Mouse (Mus musculus) monocyte, adult 2 months (primary cell): ENCODE data around the gene Il10ra.
A peak's percentile ranks its signal among the peaks of the same experiment; 100 is the strongest.

ENCODE experiments used
- DNase-seq, 2 experiments: peaks; one replicate each; pipeline ENCODE4 v3.0.0; 2022; ENCODE audit warnings: low spot score in 2 of 2, low read depth in 1 of 2

Il10ra gene

DNA sequence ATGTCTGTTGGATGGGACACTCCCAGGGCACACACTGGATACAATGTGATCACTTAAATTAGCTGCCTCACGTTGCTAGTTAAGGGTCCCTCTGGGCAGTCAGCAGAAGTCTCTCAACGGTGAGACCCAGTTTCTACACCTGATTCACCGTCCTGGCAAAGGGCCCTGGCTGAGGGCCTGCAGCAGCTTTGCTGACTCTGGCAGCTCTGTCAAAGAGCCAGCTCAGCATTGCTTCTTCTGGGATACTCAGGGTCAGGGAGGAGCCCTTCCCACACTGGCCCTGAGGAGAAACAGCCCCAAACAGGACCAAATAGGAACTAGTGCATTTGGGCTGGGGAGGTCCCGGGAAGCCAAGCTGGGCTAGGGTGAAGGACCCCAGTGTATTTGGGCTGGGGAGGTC lies 7.5 kb downstream of the Il10ra start:
- no peak for DNase-seq

DNA sequence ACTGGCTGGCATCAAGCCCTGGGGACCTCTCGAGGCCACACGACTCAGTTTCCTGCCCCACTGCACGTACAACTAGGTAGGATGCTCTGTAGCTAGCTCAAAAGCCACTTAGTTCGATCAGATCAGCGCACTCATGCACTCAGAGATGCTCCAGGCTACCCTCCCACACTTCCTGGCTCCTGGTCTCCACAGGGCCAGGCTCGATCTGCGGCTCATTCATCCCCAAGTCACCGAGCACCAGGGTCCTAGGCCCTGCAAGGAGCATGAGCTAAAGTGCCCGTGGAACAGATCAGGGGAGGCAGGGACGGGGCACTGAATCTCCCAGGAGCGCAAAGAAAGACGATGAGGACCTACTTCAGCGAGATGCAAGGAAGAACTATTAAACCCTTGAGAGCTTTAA lies 9.9 kb downstream of the Il10ra start:
- no peak for DNase-seq

DNA sequence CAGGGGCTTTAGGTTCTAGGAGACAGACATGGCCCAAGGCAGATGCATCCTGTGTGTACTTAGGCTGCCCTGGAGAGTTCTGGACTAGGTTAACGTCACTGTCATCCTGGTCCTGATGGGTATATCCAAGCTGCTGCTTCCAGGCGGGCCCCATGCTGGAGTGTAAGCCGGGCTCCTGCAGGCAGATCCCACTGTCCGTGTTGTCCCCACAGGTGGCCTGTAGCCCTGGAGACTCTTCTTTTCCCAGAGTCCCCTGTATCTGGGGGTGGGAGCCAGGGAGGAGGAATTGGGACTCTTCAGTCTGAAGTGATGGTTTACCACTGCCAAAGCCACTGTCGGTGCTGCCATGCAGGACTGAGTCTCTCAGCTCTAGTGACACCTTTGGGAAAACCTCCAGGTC lies 13.0 kb downstream of the Il10ra start:
- no peak for DNase-seq

DNA sequence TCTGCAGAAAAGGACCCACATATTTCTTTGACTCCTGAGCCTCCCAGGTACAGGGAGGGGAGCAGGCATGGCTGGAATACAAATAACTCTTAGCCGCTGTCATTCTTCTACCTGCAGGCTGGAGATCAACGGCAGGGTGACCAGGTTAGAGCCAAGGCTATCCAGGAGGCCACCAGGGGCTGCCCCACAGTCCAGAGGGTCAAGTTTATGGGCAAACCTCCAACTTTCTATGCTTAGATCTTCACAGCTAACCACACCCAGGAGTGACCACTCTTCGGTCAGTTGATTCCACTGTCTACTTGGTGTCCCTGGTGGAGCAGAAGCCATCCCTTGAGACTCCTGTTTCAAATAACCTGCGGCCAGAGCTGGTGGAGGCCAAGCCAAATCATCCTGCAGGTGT lies 13.5 kb downstream of the Il10ra start:
- DNase-seq = no peak

DNA sequence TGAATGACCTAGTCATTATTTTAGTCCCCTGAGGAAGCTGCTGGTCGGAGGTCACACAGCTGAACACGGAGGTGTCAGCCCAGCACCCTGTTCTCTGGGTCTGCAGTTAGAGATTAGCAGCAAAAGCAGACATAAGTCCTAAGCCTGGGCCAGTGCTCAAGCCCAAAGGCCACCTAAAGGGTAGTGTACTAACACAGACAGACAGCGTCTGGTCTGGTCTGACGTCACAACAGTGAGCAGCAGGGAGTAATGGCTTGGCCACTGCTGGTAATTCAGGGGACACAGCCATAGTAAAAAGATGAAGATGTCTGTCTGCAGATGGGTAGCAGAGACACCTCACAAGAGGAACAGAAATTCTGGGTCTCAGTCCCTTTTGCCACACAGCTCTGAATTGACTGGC lies 14.3 kb downstream of the Il10ra start:
- DNase-seq = no peak

DNA sequence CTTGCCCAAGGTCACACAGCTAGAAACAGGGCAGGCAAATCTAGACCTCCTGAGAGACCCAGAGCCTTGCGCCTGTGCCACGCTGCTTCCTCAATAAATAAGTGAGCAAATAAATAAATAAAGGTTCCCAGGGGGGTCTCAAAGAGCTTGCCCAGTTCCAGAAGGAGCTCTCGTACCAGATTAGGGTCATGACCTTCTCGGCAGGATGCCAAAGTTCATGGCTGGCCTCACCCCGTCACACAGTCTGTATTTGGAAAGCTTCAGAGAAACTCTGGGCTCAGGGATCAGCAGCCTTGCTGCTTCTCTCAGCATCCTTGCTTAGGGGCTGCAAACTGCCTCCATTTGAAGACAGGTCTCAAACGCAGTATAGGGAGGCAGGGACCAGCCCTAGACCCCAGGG lies 14.9 kb downstream of the Il10ra start:
- no peak for DNase-seq

DNA sequence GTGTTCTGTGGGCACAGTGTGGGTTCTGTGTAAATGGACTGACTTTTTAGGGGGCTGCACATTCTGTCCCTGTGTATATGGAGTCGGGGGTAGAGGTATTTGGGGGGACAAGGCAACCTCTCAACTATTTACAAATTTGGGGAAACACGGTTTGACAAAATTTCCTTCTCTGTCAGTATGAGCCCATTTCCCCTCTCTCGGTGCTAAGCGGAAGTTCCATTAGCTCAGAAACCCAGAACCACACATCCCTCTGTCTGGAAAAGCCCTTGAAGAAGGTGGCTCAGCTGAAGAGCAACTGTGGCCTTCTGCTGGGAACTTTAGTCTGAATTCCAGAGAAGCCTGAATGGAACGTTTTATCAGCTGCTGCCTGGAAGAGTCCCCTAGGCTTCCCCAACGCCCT lies 16.6 kb downstream of the Il10ra start:
- DNase-seq = peak in 1 of 2 experiments; percentile 53

DNA sequence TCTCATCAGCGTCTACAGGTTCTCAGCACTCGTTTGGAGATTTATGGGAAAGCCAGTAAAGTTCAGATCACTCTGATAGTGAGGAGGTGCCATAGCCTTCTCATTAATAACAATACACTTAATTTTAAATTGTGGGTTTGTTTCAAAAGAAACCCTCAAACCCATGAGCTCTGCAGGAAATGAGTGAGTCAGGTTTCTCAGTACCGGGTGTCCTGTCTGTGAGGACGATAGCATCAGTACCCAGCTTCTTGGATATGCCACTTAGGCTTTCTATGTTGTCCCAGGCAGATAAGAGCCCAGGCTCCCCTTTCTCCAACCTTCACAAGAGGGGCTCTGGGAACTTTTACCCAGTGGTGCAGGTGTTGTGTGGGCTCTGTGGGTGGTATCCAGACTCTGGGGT lies 17.0 kb downstream of the Il10ra start:
- no peak for DNase-seq

DNA sequence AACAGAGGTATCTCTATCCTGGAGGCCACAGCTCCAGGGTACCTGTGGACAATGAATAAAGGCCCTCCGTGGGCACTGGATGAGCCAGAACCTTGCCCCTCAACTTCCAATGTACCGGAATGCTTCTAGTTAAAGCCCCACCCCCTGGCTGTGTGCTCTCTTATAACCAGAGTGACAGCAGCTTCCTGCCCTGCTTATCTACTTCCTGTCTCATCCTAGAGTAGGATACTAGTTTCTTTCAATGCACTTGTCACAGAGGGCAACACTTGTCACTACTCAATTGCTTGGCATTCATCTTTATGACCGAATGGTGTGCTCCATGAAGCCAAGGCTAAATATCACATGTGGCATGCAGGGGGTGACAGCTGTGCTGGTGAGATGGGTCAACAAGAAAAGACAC lies 17.7 kb downstream of the Il10ra start:
- DNase-seq = no peak

DNA sequence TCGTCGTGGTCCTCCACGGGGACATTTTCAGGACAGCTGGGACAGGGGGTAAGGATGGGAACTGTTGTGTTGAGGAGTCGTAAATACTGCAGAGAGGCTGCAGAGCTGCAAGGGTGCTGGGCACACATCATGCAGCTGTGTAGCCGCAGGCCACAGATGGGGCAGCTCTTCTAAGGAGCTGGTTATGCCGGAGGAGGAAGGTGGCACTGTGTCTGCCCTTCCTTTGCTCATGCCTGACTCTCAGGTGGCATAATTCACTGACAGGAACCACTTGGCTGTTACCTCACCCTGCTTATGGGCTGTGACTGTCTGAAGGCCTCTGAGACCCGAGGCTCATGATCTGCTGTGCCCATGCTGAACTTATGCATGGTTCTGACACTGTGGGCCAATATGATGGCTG lies 18.6 kb downstream of the Il10ra start:
- no peak for DNase-seq

DNA sequence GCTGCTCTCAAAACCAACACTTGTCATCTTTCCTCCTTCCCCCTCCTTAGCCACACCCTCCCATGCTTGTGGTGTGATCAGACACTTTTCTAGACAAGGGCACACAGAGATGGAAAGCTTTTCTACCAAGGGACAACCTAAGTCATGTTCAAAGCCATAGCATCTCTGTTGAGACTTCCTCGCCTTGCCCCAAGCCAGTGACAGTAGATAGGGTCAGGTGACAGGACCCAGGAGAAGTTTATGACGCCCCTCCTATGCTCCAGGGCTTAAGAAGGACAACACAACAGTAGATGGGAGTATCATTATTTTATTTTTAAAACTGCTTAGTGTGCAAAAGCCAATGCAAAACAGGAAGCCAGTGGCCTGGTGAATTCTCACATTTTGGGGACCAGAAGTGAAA lies 21.4 kb downstream of the Il10ra start:
- peak in 1 of 2 experiments; percentile 67 for DNase-seq

DNA sequence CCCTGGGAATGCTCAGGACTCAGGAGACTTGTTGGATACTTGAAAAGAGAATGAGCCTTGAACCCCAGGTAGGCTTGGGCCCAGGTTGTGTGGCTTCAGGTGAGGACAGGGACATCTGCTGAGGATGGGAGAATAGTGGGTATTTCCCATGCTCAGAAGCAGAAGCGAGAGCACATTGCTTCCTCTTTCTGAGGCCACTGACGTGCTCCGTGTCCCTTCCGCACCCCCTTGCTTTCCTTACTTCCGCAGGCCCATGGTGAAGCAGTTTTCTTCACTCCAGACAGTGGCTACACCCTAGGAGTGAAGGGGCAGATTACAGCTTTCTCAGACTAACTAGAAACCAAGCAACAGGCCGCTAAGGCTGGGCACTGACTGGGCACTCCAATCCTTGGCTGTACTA lies 22.9 kb downstream of the Il10ra start:
- DNase-seq = peak; percentile 87 to 90

DNA sequence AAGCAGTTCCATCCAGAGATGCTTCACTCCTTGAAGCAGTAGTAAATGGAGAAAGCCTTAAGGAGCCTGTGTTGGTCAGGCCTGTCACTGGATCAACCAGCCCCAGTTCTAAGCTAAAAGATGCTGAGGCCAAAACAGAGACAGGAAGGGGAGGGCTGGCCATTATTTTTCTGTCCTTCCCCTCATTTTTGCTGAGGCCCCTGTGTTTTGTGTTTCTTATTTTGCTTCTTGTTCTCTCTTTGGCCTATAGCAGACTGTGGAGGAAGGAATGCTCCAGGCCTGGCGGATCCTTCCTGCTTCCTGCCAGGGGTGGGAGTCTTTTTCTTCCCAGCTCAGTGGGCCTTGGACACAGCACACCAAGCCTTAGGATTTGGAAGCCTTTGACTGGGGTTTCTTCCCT lies 23.5 kb downstream of the Il10ra start:
- DNase-seq = no peak

DNA sequence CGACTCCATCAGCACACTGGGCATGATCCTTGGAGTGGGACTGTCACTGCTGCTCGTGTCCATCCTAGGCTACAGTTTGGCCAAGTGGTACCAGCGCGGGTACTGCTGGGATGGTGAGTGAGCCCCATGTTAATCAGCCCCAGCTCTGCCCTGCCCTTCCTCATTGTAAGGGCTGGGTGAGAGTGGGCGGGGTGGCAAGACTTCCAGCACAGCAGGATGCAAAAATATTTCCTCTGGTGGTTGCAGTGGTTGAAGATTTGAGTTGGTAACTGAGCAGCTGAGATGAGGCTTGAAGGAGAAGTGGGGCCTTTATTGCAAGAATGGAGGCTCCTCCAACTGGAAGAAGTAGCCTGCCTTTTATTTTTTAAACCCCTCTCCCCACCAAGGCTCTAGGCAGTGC lies 27.6 kb downstream of the Il10ra start:
- DNase-seq = peak; percentile 38 to 43

DNA sequence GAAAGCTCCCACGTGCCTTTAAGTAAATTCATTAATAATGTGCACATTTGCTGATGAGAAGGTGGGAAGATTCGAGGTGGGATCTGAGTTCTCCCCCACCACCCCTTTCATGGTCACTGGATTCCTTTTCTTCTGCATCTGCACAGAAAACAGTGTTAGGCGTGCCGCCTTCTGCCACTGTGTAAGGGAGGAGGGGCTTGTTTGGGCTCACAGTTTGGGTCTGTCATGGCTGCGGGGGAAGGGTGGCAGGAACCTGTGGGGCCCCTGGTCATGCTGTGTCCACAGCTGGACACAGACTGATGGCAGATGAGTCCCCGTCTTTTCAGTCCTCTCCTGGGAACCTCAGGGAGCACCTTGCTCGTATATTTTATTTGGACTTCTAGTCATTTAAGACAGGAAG lies 32.2 kb downstream of the Il10ra start:
- DNase-seq = no peak

DNA sequence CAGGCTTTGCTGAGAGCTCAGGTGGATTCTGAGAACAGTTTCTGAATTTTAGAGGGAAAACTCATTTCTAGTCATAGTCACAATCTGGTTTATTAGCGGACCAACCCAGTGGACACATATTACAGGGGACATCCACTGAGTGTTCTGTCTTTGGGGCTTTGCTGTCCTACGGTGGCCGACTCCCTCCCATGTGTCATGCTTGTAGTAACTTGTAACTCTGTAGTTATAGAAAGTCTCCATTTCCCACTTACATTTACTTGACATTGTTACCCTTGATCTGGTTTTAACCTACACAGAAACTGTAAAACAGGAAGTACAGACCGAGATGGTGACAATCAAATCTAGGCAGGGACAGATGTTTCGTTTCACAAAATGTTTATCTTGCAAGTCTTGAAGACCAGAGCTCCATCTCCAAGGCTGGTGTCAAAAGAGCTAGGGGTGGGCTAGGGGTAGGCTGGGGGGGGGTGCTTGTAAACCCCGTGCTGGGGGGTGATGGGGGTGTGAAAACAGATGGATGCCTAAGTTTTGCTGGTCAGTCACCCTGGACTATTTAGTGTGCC lies 33.2 kb downstream of the Il10ra start:
- no peak for DNase-seq

DNA sequence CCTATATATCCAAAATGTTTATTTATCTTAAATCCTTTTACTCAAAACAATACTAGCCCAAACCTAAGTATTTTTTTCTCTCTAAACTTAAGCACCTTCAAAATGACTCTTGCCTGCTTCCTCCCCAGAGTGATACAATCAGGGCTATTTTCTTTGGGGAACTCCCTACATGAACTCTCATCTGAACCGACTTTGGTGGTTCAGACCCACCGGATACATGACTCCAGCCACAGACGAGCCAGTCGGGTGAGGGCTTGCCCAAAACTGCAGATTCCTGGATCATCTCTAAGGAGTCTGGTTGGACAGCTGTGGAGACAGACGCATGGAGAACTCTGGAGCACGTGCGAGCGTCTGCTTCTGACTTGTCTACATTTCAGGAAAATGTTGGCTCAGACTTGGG lies 39.6 kb downstream of the Il10ra start:
- DNase-seq = no peak

DNA sequence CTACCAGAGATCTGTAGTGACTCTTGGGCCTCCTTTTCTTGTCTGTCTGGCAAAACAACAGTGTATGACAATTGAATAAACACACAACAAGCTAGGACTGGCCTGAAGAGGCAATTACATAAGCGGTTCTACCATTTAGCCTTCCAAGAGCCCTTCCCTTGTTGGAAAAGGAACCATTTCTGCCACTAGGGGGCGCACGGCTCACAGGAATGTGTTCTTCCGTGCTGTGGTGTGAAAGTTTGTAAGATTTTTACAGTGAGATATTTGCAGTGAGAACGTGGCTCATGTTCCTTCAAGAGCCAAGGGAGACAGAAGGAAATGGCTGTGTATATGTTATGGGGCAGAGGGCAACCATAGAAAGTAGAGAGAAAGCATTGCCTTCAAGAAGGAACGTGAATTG lies 47.4 kb downstream of the Il10ra start:
- DNase-seq = peak; percentile 66 to 90

DNA sequence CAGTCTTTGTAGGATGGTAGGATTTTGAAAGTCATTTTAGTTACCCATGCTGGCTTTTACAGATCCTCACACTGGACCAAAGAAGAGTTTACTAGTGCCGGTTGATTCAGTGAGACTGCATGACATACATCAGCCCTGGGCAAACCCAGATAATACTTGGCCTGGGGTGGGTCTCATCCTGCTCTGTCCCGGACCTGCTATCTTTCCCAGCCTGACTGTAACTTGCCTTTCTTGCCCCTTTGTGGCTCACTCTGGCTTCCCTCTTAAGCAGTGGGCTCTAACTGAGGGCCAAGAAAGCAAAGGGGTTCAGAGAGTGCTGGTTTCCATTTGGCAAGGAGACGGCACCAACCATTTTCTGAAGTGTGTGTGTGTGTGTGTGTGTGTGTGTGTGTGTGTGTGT lies 49.3 kb downstream of the Il10ra start:
- DNase-seq = no peak

DNA sequence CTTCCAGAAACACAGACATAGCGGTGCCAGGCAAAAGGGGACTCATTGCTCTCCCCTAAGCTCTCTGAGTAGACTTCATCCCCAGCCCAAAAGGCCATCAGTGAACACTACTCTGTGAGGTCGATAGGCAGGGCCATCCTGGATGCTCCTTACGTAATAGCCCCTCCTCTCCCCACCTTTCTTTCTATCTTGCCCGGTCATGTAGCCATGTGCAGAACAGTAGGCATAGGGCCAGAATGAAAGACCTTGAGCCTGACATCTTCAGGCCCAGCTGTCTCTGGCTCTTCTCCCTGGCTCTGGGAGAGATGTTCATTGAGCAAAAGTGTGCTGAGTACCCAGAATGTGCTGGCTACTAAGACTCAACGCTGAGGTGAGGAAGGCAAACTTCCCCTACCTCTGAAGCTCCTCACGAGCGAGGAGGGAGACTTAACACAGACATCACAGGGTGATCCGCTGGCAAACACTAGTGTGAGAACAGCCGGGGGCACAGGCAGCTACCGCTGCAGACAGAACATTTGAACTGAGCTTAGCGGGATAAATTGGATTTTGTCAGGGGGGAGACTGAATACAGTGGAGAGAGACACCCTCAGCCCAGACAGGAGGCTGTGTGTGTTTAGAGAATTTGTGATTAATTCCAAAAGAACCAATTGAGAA lies 53.3 kb downstream of the Il10ra start:
- no peak for DNase-seq

DNA sequence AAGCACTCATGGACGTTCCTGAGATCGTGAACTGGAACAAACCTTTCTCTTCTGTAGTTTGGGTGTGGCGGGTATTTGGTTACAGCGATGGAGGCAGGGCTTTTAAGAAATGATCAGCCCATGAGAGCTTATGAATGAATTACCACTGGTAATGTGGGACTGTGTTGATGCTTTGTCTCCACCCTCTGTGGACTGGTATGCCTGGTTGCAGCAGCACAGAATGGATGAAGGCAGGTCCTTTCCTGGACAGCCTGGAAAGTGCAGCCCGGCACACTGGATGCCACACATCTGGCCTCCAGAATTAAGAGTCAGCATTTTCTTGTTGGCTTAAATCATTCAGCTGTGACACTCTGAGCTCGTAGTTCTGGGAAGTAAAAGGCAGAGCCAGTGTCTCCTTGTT lies 56.9 kb downstream of the Il10ra start:
- DNase-seq = no peak

DNA sequence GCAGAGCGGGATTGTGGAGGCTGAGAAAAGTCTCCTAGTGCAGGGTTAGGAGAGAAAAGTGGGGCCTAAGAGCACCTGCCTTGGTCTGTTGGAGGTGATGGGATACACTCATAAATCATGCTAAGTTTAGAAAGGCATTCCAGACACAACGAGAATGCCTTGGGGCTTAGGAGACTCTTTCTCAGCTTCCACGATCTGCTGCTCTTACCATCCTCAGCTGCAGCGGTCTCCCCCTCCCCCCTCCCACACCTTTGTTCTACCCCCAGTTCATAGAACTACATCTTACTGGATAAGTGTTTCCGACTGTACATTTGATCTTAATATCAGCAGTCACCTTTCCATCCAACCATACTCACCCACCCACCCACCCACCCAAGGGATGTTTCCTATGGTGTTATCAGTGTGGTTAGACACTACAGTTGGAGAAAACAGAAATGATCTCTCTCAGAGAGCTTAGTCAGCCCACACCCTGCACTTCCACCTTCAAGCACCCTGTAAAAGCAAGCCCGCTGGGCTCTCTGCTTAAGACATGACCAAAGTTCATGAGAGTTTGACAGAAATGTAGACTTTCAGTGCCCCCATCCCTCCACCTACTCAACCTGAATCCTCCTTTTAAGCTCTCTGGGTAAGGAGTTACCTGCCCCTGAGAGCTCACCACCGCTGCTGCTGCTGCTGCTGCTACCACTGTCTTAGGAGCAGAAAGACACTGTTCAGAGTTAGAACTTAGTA lies 61.8 kb downstream of the Il10ra start:
- no peak for DNase-seq

DNA sequence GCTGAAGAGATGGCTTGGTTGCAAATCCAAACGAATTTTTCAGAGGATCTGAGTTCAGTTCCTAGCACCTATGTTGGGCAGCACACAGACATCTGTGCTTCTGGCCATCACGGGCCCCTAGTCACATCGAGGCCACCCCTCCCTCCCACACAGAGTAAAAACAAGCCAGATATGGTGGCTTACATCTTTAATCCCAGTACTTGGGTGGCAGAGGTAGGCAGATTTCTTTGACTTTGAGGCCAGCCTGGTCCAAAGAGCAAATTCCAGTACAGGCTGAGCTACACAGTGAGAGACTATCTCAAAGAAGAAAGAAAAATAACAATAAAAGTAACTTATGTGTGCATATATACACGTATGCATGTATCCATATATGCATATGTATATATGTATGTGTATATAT lies 62.8 kb downstream of the Il10ra start:
- no peak for DNase-seq
